Mouse (Mus musculus) E14TG2a.4 (cell line): ENCODE data around the gene Gm20538.

Experiments
- CTCF ChIP-seq: conservative IDR thresholded peaks from 2 replicates; pipeline ENCODE4 v1.5.1; 2014; ENCODE audit warnings: low read length
- NANOG ChIP-seq: IDR thresholded peaks from 2 replicates; pipeline ENCODE4 v1.6.1; 2014; ENCODE audit warnings: borderline replicate concordance, low read length, mixed read lengths

- no peak for TF ChIP-seq CTCF
- TF ChIP-seq NANOG: no peak
Measured at GRCm38 (mm10) chr19:44510534-44511175, 42.0 kb downstream of the Gm20538 start.
